Mouse (Mus musculus) natural killer cell, adult 2 months (primary cell): ENCODE data around the gene Gm47985.
"Not testable (repeated sequence)": the region's sequence is repeated elsewhere in the genome, so short reads cannot be mapped to it uniquely, and the experiment has no call there.

Experiments used
- DNase-seq, 2 experiments: peaks; one replicate each; pipeline ENCODE4 v3.0.0; 2022; ENCODE audit warnings: low spot score in 2 of 2

Gm47985 gene

DNA sequence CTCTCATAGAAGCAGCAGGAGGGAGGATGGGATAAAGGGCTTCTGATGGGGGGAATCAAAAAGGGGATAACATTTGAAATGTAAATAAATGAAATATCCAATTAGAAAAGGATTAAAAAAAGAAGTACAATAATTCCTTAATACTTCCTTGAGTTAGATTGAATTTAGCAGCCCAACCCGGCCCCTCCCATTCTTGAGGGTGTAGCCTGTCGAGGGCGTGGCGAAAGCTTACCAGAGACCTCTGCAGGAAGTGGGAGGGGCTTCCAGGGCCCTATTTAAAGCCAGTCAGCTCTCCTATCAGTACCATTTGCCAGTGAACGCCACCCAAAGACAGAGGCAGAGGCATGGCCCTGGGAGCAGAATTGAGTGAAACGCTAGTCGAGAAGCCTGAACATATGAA lies at the start of gene Gm47985:
Gene Gm47985, plus strand, starts transcription at position 272 of the 400 bp plus-strand sequence.
- DNase-seq: not testable (repeated sequence)

DNA sequence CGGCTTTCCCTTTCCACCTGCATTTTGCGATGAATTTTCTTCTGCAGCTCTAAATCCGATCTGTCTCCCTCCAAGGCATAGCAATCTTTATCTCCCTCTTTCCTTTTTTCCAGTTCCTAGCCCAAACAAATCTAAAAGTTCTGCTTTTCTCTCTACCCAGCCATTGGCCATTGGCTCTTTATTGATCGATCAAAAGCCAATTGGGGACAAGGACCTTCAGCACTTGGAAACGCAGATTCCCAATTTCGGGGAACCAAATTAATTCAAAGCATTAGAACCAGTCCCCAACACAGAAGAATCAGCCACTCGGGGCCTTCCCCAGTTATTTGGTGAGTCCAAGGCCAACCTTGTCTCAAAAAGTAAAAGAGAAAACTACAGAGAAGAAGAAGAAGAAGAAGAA lies 49.7 kb upstream of the Gm47985 start:
- no peak for DNase-seq

DNA sequence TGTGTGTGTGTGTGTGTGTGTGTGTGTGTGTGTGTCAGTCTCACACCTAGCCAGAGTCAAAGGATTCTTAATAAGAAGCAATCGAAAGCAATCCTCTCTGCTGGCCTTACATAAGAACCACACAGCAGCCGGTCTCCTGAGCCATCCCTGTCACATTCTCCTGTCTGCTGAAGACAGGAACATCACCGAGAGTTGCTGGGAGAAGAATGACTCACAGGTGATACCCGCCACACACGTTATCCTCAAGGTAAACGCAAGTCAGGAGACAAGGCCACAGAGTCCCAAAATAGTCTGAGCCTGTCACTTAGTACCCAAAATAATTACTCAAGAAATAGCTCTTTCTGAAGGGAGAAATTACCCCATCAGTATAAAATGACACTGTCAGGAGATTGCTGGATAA lies 43.9 kb upstream of the Gm47985 start:
- no peak for DNase-seq

DNA sequence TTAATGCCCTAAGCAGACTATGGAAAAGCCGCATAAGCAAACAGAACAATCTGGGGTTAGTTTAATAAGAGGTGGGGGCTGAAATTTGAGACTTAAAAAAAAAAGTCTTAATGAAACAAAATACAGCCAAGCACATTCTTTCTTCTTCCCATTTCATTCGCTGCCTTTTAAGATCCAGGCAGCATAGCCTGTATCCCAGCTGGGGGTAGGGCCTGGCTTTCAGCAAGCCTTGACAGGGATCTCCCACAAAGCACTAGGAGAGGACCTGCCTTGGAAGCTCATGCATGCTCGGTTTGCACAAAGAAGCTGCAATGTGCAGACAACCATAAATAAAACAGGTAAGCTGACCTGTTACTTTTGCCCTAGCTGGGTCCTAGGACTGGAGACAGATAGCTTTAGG lies 41.4 kb upstream of the Gm47985 start:
- no peak for DNase-seq

- no peak for DNase-seq
Observed at GRCm38 (mm10) chr1:151144471-151145146, 37.7 kb upstream of the Gm47985 start.

GRCm38 (mm10) chr1:151147801-151148200 lies 34.5 kb upstream of the Gm47985 start:
- DNase-seq: no peak

- DNase-seq: no peak
Observed at GRCm38 (mm10) chr1:151150211-151150610, 32.1 kb upstream of the Gm47985 start.

DNA sequence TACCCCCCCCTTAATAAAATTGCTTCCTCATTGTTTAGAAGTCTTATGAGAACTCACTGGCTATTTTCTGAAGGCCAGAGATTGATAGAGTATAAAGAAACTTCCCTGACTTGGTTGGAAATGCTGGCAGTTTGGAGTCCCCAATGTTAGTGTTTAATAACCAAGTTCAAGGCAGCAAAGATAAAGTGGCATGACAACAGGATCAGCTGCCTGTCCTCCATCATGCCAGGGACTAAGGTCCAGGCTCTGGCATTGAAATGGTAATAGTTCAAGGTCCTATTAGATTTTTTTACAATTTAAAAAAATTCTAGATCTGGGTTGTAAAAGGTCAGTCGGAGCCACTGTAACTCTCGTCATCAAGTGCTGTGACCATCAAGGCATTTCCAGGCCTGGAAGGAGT lies 31.2 kb upstream of the Gm47985 start:
- DNase-seq: no peak

DNA sequence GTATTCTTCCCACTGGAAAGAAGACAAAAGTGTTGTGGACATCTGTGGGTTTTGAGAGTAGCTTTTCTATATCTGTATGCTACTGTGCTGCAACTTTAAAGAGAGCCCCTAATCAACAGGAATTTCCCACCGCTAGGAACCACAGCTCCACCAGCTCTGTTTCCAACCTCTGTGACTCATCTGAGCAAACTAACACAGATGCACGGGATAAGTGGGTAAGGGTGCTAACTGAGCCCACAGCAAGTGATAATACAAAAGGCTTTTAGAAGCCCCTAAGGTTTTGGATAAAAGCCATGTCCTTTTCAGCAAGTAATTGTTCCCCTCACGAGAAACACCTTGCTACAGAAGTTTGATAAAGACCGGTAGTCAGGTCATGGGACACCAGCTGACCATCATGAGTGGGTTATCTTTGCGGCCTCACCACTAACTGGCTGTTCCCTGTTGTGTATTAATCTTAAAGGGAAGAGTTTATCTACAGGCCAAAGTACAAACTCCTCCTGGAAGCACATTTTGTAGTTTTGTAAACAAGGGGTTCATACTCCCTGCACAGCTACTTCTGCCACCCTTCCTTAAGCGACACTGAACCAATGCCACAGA lies 29.2 kb upstream of the Gm47985 start:
- no peak for DNase-seq

GRCm38 (mm10) chr1:151154131-151154530 lies 28.2 kb upstream of the Gm47985 start:
- DNase-seq: not testable (repeated sequence)

- no peak for DNase-seq
Observed at GRCm38 (mm10) chr1:151156129-151156528, 26.2 kb upstream of the Gm47985 start.

GRCm38 (mm10) chr1:151156777-151157632 lies 25.3 kb upstream of the Gm47985 start:
- DNase-seq: no peak

GRCm38 (mm10) chr1:151157963-151158856 lies 24.1 kb upstream of the Gm47985 start:
- no peak for DNase-seq

GRCm38 (mm10) chr1:151158857-151159510 lies 23.4 kb upstream of the Gm47985 start:
- DNase-seq: no peak

DNA sequence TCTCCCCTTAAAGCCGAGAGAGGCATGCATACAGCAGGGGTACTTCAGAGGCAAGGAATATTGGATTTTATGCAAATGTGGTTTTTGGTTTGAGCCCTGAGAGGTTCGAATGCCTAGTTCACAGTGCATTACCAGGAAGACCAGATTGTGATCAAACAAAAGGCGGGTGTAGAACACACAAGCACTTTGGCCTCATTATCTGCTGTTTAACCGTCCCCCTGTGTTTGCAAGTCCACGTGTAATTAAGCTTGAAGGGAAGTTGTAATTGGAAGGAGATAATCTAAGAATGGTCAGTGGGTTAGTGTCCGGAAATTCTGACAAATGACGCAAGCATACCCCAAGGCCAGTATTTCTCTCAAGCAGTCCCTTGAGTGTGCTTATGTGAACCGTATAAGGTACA lies 16.3 kb upstream of the Gm47985 start:
- no peak for DNase-seq

DNA sequence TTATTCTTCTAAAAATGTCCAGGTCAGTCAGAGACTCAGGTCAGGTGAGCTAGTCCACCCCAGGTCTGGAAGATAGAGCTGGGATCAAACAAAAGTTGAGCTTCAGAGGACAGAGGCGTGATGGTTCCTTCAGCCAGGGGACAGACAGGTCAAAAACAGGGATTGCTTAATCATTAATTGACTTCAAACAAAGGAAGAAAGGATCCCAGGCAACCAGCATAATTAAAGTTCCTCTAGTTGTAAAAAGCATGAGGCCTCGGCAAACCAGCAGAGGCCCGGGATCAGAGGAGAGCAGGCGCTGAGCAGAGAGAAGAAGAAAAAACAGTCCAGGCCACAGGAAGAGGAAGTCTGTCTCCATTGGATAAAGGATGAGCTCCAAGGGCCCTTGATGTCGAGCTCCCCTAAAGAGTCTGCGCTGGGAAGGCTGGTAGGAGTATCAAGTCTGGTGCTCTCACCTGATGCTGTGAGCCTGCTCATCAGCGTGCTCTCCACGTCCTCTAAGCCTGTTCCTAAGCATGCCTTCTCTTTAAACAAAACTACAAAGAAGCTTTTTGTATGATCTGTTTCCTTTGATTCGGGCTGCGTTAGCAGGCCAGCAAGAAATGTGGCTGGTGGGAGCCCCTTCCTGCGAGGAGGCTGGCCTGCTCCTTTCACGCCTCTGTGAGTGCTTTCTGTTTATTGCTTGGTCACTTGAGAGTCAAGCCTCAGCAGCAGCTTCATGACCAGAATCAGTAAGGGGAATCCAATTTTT lies 14.9 kb upstream of the Gm47985 start:
- DNase-seq: no peak

DNA sequence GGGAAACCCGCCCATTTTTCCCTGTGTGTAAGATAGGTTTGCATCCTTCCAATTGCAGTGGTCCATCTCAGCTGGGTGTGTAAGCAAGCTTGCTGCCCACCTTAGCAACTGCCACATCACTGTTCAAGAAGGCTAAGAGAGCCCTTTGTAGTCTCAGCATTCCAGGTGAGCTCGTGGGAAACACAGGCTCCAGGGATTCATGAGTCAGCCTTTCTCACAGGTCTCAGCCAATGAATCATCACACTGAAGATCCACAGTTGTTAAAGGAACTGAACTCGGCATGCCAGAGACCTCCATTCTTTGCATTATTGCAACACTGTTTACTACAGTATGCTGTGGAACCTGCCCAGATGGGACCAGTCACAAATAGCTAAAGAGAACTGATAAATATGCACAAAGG lies 13.7 kb upstream of the Gm47985 start:
- no peak for DNase-seq

GRCm38 (mm10) chr1:151171572-151172461 lies 10.5 kb upstream of the Gm47985 start:
- DNase-seq: no peak
